Mouse (Mus musculus): ENCODE results near the gene Aox4.

GRCm38 (mm10) chr1:58307181-58307580, 97.0 kb downstream of the Aox4 start:
- TF ChIP-seq CTCF (IDR thresholded peaks at IDR 0.05), result no peak
- no peak for TF ChIP-seq EP300 (IDR thresholded peaks at IDR 0.05)

Data from lung, postnatal 0 days (tissue).